Mouse (Mus musculus) cerebellum, postnatal 36 days (tissue): ENCODE measurements around the gene Wasf2.

ENCODE experiments used
- DNase-seq, 2 experiments: peaks; one replicate each; pipeline ENCODE4 v3.0.0; 2021 to 2022; ENCODE audit warnings: mixed read lengths in 2 of 2

Gene Wasf2

DNA sequence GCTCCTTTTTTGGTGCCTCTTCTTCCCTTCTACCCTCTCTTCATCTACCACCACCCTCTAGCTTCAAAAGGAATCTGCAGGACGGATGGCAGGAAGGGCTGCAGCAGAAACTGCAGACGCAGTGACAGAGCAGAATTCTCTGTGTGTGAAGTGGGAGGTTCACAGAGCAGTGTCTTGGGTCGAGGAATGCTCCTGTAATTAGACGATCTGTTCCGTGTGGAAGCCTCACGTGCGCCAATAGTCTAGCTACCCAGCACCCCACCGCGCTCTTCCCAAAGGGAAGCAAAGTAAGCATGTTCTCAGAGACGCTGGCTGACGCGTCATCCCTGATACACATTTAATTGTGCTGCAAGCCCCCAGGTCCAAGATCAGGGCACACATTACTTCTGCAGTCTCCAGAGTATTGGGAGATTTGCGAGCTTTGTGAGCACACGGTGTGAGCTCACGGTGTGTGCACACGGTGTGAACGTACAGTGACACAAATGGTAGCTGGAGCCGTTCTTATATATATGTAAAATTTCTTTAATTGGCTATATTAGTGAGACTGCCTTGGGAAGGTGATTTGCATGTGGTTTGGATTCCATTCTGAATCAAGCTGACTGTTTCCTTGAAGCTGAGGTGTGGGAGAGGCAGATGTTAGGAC is 46.6 kb downstream of the Wasf2 start:
- DNase-seq = peak in 1 of 2 experiments; percentile 14

DNA sequence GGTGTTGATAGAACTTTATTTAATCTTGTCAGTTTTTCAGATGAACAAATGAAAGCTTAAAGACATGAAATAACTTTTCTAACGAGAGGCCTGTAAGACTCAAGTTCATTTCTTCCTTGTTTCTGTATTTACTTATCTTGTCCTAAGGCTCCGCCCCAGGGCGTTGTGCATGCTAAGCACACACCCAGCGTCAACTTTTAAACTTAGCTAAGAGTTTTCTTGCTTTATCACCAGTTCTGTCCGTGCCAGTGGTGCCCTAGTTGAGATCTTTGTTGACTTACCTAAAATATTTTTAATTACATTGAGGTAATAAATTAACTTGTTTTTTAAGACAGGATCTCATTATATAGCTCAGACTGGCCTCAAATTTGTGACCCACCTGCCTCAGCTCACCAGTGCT is 48.0 kb downstream of the Wasf2 start:
- DNase-seq = no peak

DNA sequence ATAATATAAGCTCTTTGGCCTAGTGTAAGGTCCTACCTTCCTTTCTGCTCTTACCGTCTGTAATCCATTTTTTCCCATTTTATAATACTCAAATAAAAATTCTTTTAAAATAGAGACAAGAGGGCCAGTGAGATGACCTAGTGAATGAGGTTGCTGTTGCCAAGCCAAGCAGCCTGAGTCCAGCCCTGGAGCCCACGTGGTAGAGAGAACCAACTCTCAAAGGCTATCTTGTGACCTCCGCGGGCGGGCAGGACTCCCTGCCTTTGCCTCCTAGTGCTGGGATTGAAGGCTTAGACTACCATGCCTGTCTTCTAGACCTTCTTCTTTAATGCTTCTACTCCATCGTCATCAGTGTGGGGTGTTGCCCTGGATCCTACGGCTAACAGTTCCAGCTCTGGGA is 49.0 kb downstream of the Wasf2 start:
- no peak for DNase-seq

DNA sequence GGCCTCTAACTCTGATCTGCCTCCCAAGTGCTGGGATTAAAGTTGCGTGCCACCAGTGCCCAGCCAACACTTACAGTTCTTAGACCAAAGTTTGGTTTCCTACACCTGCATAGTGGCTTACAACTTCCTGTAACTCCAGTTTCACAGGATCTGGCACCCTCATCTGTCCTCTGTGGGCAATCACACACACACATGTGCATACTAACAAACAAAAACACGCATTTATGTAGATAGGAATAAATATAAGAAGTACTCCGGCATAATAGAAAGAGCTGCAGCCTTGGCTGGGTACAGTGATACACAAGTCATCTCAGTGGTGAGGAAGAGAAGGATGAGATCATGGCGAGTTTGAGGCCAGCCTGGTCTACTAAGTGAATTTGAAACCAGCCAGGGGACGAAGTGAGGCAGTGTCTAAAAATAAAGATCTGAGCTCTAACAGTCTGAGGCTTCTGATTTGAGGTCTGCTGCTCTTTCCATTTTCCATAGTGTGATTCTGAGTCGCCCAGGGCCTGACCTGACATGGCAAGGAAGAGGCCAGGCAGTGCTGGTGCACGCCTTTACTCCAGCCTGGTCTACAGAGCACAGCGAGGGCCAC is 52.2 kb downstream of the Wasf2 start:
- DNase-seq = no peak

DNA sequence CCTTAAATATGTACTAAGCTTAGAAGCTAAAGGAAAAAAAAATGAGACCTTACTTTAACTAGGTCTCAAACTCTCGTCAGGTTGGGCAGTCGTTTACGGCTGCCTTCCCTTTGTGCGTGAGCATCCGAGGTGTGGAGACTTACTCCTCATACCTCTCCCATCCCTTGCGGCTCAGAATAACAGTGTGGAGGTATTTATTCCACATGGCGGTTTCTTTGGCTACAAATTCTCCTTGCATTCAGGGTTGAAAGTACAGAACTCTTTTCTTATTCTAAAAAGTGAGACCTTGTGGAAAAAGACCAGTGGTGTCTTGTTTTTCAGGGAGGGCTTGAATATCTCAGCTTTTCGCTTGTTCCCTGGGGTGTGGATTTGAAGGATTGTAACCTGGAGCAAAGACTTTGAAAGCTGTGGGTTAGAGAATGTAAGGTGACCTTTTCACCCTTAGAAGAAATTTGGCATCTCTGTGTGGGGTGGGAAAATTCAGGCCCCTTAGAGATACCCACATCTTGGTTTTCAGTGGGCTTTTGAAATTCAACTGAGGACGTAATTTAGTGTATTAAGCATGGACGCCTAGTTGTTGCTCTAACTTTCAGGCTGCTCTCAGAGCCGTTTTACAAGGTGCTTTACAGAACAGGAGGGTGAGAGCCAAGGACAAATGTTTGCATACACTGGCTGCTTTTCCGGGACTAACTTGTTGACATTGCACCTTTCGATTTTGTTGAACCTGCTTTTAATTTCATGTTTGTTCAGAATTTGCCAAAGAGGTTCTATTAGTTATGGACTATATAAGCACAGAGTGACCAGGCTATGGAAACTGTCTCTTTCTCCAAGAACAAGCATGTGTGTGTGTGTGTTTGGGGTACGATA is 54.0 kb downstream of the Wasf2 start:
- DNase-seq = no peak

DNA sequence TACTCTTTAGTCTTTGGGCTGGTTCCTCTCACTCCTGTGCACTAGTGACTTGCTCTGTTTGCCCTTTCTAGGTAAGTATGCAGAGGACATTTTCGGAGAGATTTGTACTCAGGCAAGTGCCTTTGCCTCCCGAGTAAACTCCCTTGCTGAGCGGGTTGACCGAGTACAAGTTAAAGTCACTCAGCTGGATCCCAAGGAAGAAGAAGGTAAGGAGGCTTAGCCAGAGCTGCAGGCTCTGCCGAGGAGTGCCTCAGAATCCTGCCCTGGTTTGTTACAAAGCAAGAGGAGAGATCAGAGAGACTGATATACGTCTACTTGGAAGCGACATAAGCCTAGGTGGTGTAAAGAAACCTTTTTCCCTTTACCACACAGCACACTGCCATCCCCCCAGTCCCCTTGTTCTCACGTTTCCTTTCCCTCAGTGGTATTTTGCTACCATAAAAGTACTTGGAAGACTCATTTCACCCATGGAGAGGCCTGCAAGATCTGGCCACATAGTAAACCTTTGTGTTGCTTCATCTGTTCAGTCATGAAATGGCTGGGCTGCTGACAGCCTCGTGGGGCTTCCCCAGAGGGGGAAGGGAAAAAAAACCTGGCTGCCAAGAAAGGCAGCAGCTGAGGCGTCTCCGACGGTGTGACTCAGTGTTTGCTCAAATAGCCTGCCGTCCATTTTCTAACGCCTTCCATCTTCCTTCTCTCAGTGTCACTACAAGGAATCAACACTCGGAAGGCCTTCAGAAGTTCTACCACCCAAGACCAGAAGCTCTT is 54.8 kb downstream of the Wasf2 start:
- DNase-seq = no peak

DNA sequence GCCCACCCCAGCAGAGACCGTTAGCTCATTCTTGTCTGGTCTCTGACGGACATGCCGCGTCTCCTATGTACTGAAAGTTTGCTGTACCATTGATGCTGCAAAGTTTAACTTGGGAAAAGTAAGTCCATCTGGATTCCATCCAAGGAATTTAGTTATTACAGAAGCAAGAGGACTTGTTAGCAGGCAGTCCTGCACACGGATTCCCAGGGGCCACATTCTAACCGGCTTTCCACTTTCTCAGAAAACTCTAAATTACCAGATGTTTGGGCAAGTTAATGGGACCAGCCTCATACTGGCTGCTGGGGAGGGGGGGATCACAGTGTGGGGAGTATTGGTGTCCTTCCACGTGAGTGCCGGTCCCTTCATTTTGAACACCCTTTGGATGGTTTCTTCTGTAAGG is 55.6 kb downstream of the Wasf2 start:
- no peak for DNase-seq

DNA sequence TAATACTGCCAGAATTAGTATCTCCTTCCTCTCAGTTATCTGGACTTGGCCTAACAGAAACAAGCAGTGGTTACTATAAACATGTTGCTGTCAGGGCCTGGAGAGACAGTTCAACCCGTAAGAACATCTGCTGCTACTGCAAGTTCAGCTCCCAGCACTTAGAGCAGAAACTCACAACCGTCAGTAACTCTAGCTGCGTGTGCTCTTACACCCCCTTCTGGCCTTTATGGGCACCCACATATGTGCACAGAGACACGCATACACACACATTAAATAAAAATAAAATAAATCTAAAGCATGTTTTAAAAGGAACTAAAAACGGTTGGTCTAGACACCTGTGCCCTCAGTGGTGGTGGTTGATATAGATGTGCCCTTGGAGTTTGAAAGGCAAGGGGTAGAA is 56.6 kb downstream of the Wasf2 start:
- no peak for DNase-seq

DNA sequence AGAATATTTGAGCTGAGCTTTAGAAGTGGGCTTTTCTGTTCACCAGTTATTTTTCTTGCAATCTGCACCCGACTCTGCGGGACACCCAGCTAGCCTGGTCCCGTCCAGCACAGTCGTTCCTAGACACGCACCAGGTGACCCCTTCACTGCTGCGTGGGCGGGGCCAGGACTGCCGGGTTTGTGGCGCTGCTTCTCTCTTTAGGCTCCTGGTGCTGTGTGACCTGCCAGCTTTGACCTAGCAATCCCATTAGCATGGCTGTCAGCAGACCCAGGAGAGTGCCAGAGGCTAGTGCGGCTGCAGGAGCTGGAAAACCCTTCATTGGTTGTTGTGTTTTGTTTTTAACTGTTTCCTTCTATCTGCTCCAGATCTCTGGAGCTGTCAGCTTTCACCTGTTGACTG is 59.1 kb downstream of the Wasf2 start:
- no peak for DNase-seq

DNA sequence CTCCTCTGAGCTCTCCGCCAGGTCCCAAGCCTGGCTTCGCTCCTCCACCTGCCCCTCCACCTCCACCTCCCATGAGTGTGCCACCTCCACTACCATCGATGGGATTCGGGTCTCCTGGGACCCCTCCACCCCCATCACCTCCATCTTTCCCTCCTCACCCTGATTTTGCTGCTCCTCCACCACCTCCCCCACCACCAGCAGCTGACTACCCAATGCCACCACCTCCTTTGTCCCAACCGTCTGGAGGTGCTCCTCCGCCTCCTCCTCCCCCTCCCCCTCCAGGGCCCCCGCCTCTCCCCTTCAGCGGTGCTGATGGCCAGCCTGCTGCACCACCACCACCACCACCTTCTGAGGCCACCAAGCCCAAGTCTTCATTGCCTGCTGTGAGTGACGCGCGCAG is 64.2 kb downstream of the Wasf2 start:
- no peak for DNase-seq

DNA sequence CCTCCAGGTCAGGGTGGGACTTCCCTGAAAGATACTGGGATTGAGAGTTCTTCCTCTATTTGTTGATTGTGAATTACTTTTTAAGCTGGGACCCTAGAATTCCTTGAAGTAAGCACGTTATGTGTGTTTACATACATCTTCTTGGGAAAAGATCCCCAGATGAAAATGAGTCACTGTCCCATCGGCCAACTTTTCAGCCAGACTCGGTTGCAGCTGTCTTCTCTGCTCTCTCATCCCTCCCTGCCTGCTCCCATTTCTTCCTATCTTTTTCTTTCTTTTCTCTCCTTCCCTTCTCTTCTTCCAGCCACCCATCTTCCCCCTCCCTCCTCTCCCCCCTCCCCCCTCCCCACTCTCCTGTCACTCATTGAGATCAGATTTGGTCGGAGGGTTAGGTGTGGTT is 64.7 kb downstream of the Wasf2 start:
- DNase-seq = no peak

DNA sequence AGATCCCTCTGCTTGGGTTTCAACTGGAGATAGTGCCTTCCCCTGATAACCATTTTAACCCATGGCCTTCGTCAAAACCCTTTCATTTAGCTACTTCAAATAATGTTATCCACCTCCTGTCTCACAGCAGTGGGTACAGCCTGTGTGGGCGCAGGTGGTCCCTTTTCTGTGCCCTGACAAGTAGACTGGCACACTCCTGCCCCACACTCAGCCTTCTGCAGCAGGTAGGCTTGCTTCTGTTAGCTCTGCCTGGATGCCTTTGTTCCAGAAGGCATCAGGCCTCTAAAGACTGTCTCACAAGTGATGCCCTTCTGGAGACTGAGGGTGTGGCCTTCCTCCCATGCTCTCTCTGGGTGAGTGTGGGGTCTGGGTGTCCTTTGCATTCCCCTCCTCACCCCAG is 65.8 kb downstream of the Wasf2 start:
- no peak for DNase-seq

DNA sequence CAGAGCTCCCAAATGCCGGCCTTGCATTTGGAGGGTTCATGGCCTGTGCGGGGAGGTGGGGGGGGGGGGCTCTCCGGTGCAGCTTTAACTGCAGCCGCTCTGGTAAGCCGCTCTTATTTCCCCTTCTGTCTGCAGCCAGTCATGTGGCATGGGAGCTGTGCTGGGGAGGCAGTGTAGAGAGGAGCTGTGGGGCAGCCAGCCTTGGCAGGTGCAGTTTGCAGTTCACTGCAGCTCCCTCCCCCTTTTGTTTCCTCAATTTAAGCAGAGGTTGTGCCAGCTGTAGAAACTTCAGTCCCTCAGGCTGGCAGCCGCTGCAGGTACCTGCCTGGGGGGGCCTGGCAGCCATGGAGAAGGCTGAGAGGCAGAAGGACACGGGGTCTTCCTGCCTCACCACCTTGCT is 66.5 kb downstream of the Wasf2 start:
- no peak for DNase-seq

DNA sequence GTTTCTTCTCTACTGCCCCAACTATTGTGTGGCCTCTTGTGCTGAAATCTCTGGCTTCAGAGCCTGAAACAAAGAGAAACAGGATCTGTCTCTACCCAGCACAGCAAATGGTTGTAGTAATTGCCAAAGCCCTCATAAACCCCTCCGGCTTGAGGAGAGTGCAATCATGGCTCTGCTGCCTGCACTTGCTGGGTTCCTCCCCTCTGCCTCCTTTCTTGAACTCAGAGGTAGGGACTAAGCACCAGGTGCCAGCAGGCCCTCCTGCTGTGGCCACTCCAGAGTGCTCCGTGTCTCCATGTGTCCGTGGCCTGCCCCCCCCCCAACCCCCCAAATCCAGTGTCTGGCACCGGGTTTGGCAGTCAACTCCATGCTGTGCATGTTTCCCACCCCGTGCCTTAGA is 67.0 kb downstream of the Wasf2 start:
- DNase-seq = no peak

DNA sequence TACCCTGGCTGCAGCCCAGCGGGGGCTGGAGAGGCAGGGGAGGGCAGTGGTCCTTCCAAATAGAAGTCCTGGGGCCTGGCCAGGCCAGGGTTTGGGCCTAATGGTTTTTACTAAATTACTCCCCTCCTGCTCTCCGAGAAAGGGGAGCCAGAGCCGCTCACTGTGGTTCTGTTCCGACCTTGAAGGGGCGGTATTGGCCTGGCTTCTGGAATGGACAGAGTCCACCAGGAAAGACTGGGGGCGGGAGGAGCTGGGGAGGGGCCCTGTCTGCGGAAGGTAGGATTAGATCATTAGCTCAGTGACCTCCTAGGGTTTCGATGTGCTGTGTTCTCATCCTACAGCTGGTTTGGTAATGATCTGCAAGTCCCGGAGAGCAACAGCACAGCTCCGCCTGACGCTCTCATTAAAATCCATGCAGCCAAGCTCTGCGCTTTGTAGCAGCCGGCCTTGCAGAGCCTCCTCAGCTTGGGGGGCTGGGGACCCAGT is 67.5 kb downstream of the Wasf2 start:
- DNase-seq = no peak

DNA sequence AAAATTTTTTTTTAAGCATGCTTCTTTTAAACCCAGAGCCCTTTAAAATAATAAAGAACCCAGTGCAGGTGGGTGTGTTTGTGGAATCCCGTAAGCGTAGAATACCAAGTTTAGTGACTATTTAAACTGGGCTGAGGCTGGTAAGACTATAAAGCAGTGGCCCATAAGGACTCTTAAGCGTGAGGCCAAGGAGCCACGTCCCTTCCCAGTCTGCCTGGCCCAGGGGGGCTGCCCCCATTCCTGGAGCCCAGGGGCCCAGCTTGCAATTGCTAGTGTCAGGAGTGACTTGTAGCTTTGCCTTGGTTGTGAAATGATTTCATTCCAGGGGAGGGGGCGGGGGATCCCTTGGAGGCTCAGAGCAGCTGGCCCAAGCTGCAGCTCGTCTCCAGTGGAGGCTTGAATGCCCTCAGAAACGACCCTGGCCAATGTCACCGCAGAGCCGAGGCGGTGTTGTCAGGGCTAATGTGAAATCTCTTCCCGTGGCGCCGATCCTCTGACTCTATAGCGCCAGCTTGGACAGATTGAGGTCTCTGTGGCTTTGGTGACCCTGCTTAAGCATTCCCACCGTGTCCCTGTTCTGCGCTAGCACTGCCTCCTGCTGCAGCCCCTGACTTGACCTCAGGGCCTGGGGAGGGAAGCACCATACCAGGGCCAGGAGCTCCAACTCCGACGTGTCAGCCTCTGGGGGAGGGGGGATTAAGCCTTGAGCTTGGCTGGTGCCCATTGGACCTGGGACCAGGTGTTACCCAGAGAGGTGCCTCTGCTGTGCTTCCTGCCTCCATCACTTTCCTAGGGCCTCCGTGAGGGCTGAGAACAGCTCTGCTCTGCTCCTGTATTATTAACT is 68.3 kb downstream of the Wasf2 start:
- DNase-seq = no peak

DNA sequence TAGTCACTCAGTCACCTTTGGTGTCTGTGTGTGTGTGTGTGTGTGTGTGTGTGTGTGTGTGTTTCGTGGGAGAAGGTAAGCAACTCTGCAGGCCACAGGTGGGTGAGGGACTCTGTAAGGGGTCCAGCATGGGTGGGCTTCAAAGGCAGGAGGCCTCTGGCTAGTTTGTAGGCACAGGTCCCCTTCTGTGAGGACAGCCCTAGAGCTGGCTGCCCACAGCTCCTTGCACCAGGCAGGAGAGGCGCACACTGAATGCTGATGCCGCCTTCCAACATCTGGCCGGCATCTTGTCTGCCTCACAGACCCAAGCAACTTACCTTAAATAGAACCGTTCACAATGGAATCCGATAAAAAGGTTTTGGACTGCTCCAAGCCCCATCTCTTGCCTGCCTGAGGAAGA is 69.4 kb downstream of the Wasf2 start:
- no peak for DNase-seq

DNA sequence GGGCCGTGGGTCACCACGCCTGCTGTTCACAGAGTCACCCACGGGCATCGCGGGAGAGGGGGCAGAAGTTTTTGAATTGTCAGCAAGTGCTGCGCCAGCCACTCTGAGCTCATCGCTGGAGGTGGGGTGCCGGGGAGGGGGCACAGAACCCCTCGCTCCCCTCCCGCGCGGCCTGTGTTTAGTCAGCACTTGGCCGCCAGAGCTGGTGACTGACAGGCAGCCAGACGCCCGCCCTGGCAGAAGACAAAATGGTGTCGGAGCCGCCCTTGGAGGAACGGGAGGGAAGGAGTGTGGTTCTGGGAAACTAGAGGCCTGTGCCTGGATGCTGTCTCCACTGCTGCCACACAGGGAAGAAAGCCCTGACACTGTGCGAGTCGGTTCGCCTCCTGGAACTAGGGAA is 70.0 kb downstream of the Wasf2 start:
- peak in 1 of 2 experiments; percentile 43 for DNase-seq

DNA sequence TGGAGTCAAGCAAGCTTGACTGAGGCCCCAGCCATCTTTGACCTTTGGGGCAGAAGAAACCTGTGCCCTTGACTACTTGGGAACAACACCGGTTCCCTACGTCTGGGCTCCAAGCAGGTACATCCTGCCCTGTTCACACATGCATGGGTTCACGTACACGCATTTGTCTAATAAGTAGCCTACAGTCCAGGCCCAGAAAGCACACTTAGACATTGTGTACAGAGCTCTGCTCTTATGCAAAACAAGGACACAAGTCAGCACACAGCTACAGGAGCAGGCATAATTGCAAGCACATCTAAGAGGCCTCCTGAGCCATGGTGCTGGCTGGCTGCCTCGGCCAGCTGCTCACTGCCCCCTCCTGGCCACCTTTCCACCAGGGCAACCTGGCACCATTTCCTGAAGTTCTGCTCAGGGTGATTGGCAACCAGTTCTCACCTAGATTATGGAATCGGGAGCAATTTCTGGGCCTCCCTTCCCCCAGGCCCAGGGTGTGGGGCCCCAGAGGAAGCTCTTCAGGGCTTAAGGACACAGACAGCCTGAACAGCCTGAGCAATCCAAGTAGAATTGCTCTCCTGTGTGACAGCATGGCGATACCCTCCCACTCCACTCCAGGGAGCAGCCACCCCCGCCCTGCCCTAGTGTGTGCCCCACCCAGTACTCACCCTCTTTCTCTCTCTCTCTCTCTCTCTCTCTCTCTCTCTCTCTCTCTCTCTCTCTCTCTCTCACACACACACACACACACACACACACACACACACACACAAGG is 70.9 kb downstream of the Wasf2 start:
- DNase-seq = peak; percentile 81 to 84

DNA sequence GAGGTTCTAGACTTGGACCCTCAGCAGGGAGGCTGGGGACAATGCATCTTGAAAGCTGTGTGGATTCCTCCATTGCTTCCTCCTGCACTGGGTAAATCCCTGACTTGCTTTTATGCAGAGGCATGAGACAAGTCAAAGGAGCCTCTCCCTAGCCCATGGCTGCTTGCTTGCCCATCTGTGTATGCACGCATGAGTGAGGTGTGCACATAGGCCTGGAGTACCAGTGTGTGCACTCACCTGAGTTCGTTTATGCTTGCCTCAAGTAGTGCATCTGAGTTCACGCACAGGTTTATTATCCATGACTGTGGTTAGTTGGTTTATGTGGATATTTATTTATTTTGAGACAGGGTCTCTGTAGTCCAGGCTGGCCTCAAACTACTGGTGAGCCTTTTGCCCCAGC is 71.9 kb downstream of the Wasf2 start:
- no peak for DNase-seq

DNA sequence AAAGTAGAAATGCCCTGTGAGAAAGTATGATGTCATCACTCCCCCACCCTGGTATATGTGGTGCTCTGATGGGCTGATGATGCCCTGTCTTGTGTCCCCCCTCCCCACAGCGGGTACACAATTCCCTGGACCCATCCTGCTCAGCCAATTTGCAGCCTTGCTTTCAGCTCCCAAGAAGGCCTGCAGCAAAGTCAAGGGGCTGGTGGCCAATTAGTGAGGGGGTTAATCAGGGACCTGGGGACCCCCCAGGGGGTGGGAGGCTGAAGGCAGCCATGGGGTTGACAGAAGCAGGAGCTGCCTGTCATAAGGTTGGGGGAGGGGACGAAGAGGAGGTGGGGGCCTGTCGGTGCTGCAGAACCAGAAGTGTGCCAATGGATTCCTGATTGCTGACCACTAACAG is 73.3 kb downstream of the Wasf2 start:
- no peak for DNase-seq

DNA sequence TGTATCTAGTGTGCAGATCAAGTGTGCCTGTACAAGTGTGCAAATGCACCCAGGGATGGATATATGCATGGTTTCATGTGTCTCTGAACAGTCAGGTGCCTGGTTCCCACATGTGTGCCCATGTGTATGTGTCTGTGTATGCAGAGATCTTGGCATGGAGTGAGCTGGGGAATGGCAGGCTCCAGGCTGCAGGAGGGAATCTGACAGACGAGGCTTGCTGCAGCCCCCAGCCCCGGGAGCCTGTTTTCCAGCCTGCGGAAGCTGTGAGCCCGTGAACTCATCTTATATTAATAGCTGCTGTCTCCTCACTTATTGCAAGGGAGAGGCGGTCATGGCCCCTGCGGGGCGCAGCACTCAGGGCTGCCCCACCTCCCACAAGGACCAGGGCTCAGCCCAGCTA is 74.1 kb downstream of the Wasf2 start:
- no peak for DNase-seq
